Mouse (Mus musculus) CH12F3 (cell line): ENCODE results near the gene Gm20509.

Experiments
- in situ Hi-C: fragments of 300-500 bp; cut with MboI; formaldehyde crosslinking; loops from 2 replicates; pipeline ENCODE4 v1.14.3; 2020; ENCODE audit warnings: low sequenced_read_pairs

Gene Gm20509

GRCm38 (mm10) chr9:73165631-73166030, 63.4 kb downstream of the Gm20509 start:
- in situ Hi-C loops: loop anchor here (25.0 kb wide), 1 partner anchor 822 kb away; no protein-coding TSS in a partner anchor
